Mouse (Mus musculus): ENCODE measurements around the gene Elfn2. TPM values are rescaled to one million over a fixed set of nuclear protein-coding genes. Genes with fewer than 3 reads are reported as not detected.

Gene Elfn2
- polyA plus RNA-seq, 1 experiment from 2014 or later: 0.11 TPM

GRCm38 (mm10) chr15:78699513-78699912, 19.1 kb downstream of the Elfn2 start:
- no peak overlapping the region for H3K27ac ChIP-seq
- 70% methylated on average over 3 of the region's 3 CpGs for WGBS

GRCm38 (mm10) chr15:78698491-78699135, 20.0 kb downstream of the Elfn2 start:
- WGBS: 78% methylated on average over 13 of the region's 13 CpGs
- Histone ChIP-seq H3K4me3 (no peak overlapping the region), H3K4me1 (no peaks in the 10 kb centered on the region), H3K27me3 (peaks cover 13% of the 10 kb centered on the region), H3K36me3 (no peaks in the 10 kb centered on the region), H3K27ac (no peak overlapping the region), H3K9me3 (no peaks in the 10 kb centered on the region), H3K9ac (no peak overlapping the region), H3K4me2 (replicated peaks) (no peak overlapping the region)
- no peak for ATAC-seq (ENCODE audit: low FRiP score, low read depth)

More at GRCm38 (mm10) chr15:78699513-78699912, 19.1 kb downstream of the Elfn2 start:
- no peaks in the 10 kb centered on the region for H3K36me3 ChIP-seq
- no peak overlapping the region for H3K9ac ChIP-seq
- no peaks in the 10 kb centered on the region for H3K9me3 ChIP-seq
- H3K4me3 ChIP-seq: no peak overlapping the region
- peaks cover 10% of the 10 kb centered on the region for H3K27me3 ChIP-seq
- H3K4me2 ChIP-seq (replicated peaks): no peak overlapping the region
- no peak for ATAC-seq (ENCODE audit: low FRiP score, low read depth)
- no peaks in the 10 kb centered on the region for H3K4me1 ChIP-seq

- no peak for ATAC-seq (ENCODE audit: low FRiP score, low read depth)
- H3K4me3 ChIP-seq: no peak overlapping the region
- no peaks in the 10 kb centered on the region for H3K4me1 ChIP-seq
- no peaks in the 10 kb centered on the region for H3K9me3 ChIP-seq
- H3K27me3 ChIP-seq: peaks cover 10% of the 10 kb centered on the region
- H3K9ac ChIP-seq: no peak overlapping the region
- H3K27ac ChIP-seq: no peak overlapping the region
- H3K36me3 ChIP-seq: no peaks in the 10 kb centered on the region
- 29% methylated on average over 5 of the region's 5 CpGs for whole genome bisulfite sequencing
- H3K4me2 ChIP-seq (replicated peaks): no peak overlapping the region
These were observed 20.5 kb downstream of the Elfn2 start for GRCm38 (mm10) chr15:78698084-78698483.

- no peaks in the 10 kb centered on the region for H3K36me3 ChIP-seq
- H3K27me3 ChIP-seq: peaks cover 11% of the 10 kb centered on the region
- WGBS: 15% methylated on average over 5 of the region's 5 CpGs
- no peak overlapping the region for H3K9ac ChIP-seq
- no peak for ATAC-seq (ENCODE audit: low FRiP score, low read depth)
- H3K4me3 ChIP-seq: no peak overlapping the region
- no peak overlapping the region for H3K27ac ChIP-seq
- H3K9me3 ChIP-seq: no peaks in the 10 kb centered on the region
- 0 out of 2 replicates have a peak, but pooled peaks cover 3% of the 10 kb centered on the region for H3K4me1 ChIP-seq
- H3K4me2 ChIP-seq (replicated peaks): no peak overlapping the region
These were observed 22.8 kb downstream of the Elfn2 start for GRCm38 (mm10) chr15:78695745-78696144.

GRCm38 (mm10) chr15:78692505-78692904, 26.1 kb downstream of the Elfn2 start:
- no peak overlapping the region for H3K27ac ChIP-seq
- WGBS: 58% methylated on average over 8 of the region's 8 CpGs
- H3K9me3 ChIP-seq: no peaks in the 10 kb centered on the region
- no peak overlapping the region for H3K9ac ChIP-seq
- H3K27me3 ChIP-seq: peaks cover 13% of the 10 kb centered on the region
- H3K4me3 ChIP-seq: no peak overlapping the region
- H3K36me3 ChIP-seq: no peaks in the 10 kb centered on the region
- no peak overlapping the region for H3K4me2 ChIP-seq (replicated peaks)
- no peak for ATAC-seq (ENCODE audit: low FRiP score, low read depth)
- 0 out of 2 replicates have a peak, but pooled peaks cover 3% of the 10 kb centered on the region for H3K4me1 ChIP-seq

GRCm38 (mm10) chr15:78690716-78691115, 27.9 kb downstream of the Elfn2 start:
- ATAC-seq (ENCODE audit: low FRiP score, low read depth): no peak
- H3K9ac ChIP-seq: no peak overlapping the region
- no peak overlapping the region for H3K4me2 ChIP-seq (replicated peaks)
- 83% methylated on average over 2 of the region's 2 CpGs for WGBS
- 0 out of 2 replicates have a peak, but pooled peaks cover 3% of the 10 kb centered on the region for H3K4me1 ChIP-seq
- H3K36me3 ChIP-seq: no peaks in the 10 kb centered on the region
- H3K4me3 ChIP-seq: no peak overlapping the region
- no peak overlapping the region for H3K27ac ChIP-seq
- peaks cover 13% of the 10 kb centered on the region for H3K27me3 ChIP-seq
- no peaks in the 10 kb centered on the region for H3K9me3 ChIP-seq

- 60% methylated on average over 7 of the region's 7 CpGs for WGBS
- Histone ChIP-seq H3K4me2 (replicated peaks) (no peak overlapping the region), H3K27me3 (peaks cover 16% of the 10 kb centered on the region), H3K9me3 (no peaks in the 10 kb centered on the region), H3K36me3 (no peaks in the 10 kb centered on the region), H3K9ac (no peak overlapping the region), H3K4me3 (no peak overlapping the region), H3K27ac (no peak overlapping the region), H3K4me1 (peaks cover 19% of the 10 kb centered on the region)
- no peak for ATAC-seq (ENCODE audit: low FRiP score, low read depth)
These were observed 31.7 kb downstream of the Elfn2 start for GRCm38 (mm10) chr15:78686910-78687309.

- Histone ChIP-seq H3K27ac (no peak overlapping the region), H3K4me3 (no peak overlapping the region), H3K4me1 (peaks cover 19% of the 10 kb centered on the region), H3K4me2 (replicated peaks) (peak overlapping the region; percentile 14; the same call in 1 of the 2 replicates), H3K9me3 (no peaks in the 10 kb centered on the region), H3K36me3 (no peaks in the 10 kb centered on the region), H3K9ac (no peak overlapping the region; the same call in 1 of the 2 replicates), H3K27me3 (peaks cover 19% of the 10 kb centered on the region)
- 8% methylated on average over 9 of the region's 9 CpGs for WGBS
- ATAC-seq (ENCODE audit: low FRiP score, low read depth): no peak
These were observed 34.5 kb downstream of the Elfn2 start for GRCm38 (mm10) chr15:78684111-78684510.

- H3K4me2 ChIP-seq (replicated peaks): no peak overlapping the region
- no peak overlapping the region for H3K27ac ChIP-seq
- no peak overlapping the region; the same call in 1 of the 2 replicates for H3K9ac ChIP-seq
These were observed 35.1 kb downstream of the Elfn2 start for GRCm38 (mm10) chr15:78683474-78683873.

GRCm38 (mm10) chr15:78681781-78682180, 36.8 kb downstream of the Elfn2 start:
- WGBS: 55% methylated on average over 8 of the region's 8 CpGs
- peaks cover 33% of the 10 kb centered on the region for H3K27me3 ChIP-seq
- no peak for ATAC-seq (ENCODE audit: low FRiP score, low read depth)

More at GRCm38 (mm10) chr15:78683474-78683873, 35.1 kb downstream of the Elfn2 start:
- Histone ChIP-seq H3K9me3 (no peaks in the 10 kb centered on the region), H3K4me3 (no peak overlapping the region), H3K27me3 (peaks cover 19% of the 10 kb centered on the region), H3K4me1 (peaks cover 19% of the 10 kb centered on the region), H3K36me3 (no peaks in the 10 kb centered on the region)
- no peak for ATAC-seq (ENCODE audit: low FRiP score, low read depth)
- WGBS: 26% methylated on average over 8 of the region's 8 CpGs

GRCm38 (mm10) chr15:78681301-78681700, 37.3 kb downstream of the Elfn2 start:
- H3K36me3 ChIP-seq: no peaks in the 10 kb centered on the region
- no peak overlapping the region for H3K4me2 ChIP-seq (replicated peaks)
- no peaks in the 10 kb centered on the region for H3K9me3 ChIP-seq
- peaks cover 19% of the 10 kb centered on the region for H3K4me1 ChIP-seq
- H3K4me3 ChIP-seq: no peak overlapping the region
- no peak for ATAC-seq (ENCODE audit: low FRiP score, low read depth)
- peaks cover 37% of the 10 kb centered on the region for H3K27me3 ChIP-seq
- H3K9ac ChIP-seq: 0 out of 2 replicates have a peak overlapping the region, but pooled peaks have one; percentile 19
- 81% methylated on average over 8 of the region's 8 CpGs for WGBS
- no peak overlapping the region for H3K27ac ChIP-seq

More at GRCm38 (mm10) chr15:78681781-78682180, 36.8 kb downstream of the Elfn2 start:
- Histone ChIP-seq H3K4me2 (replicated peaks) (no peak overlapping the region), H3K36me3 (no peaks in the 10 kb centered on the region), H3K9ac (no peak overlapping the region), H3K27ac (no peak overlapping the region), H3K4me1 (peaks cover 19% of the 10 kb centered on the region), H3K4me3 (no peak overlapping the region), H3K9me3 (no peaks in the 10 kb centered on the region)

GRCm38 (mm10) chr15:78680291-78680690, 38.3 kb downstream of the Elfn2 start:
- Histone ChIP-seq H3K27ac (no peak overlapping the region), H3K4me3 (no peak overlapping the region), H3K36me3 (no peaks in the 10 kb centered on the region), H3K27me3 (peaks cover 45% of the 10 kb centered on the region), H3K9me3 (no peaks in the 10 kb centered on the region), H3K4me1 (peaks cover 22% of the 10 kb centered on the region), H3K4me2 (replicated peaks) (no peak overlapping the region), H3K9ac (no peak overlapping the region)
- WGBS: 64% methylated on average over 22 of the region's 22 CpGs
- no peak for ATAC-seq (ENCODE audit: low FRiP score, low read depth)

GRCm38 (mm10) chr15:78677708-78678107, 40.9 kb downstream of the Elfn2 start:
- Histone ChIP-seq H3K9ac (no peak overlapping the region), H3K27ac (no peak overlapping the region), H3K36me3 (no peaks in the 10 kb centered on the region), H3K27me3 (peaks cover 61% of the 10 kb centered on the region), H3K4me1 (peaks cover 3% of the 10 kb centered on the region; the same call in 1 of the 2 replicates), H3K4me2 (replicated peaks) (no peak overlapping the region), H3K4me3 (no peak overlapping the region), H3K9me3 (no peaks in the 10 kb centered on the region)
- 54% methylated on average over 5 of the region's 5 CpGs for WGBS
- ATAC-seq (ENCODE audit: low FRiP score, low read depth): no peak

All from limb, embryonic 13.5 days (tissue).